Mouse (Mus musculus) bone marrow macrophage, adult 2 months (primary cell): ENCODE measurements around the gene Slc47a1. TPM values are rescaled to one million over a fixed set of nuclear protein-coding genes. Genes with fewer than 3 reads are reported as not detected.
"Not testable (repeated sequence)": the region's sequence is repeated elsewhere in the genome, so short reads cannot be mapped to it uniquely, and the experiment has no call there.

Experiments
- H3K27ac ChIP-seq: 2 replicates; pipeline ENCODE4 v1.5.1; 2012; ENCODE audit warnings: low read depth, low read length; ENCODE audit not compliant: insufficient read depth
- H3K4me1 ChIP-seq: 2 replicates; pipeline ENCODE4 v1.6.1; 2012; ENCODE audit warnings: low read length; ENCODE audit not compliant: control insufficient read depth, insufficient read depth
- H3K4me3 ChIP-seq: 2 replicates; pipeline ENCODE4 v1.5.1; 2012; ENCODE audit warnings: mild to moderate bottlenecking, low read length, moderate library complexity; ENCODE audit not compliant: insufficient read depth
- CTCF ChIP-seq: IDR thresholded peaks from 2 replicates; pipeline ENCODE4 v1.5.1; 2012; ENCODE audit warnings: low read depth, mild to moderate bottlenecking, low read length, moderate library complexity
- POLR2A ChIP-seq: IDR thresholded peaks from 2 replicates; pipeline ENCODE4 v1.6.1; 2012; ENCODE audit warnings: mild to moderate bottlenecking, low read depth, low read length, borderline replicate concordance
- polyA plus RNA-seq: library from polyadenylated mRNA; stranded (reverse); fragments of >200 nt; gene quantifications from 2 replicates; pipeline ENCODE4 v1.2.4, GENCODE M21; 2012; ENCODE audit not compliant: missing spikeins, insufficient read depth, insufficient read length

The Slc47a1 gene
- not detected in 2 replicates for polyA plus RNA-seq

DNA sequence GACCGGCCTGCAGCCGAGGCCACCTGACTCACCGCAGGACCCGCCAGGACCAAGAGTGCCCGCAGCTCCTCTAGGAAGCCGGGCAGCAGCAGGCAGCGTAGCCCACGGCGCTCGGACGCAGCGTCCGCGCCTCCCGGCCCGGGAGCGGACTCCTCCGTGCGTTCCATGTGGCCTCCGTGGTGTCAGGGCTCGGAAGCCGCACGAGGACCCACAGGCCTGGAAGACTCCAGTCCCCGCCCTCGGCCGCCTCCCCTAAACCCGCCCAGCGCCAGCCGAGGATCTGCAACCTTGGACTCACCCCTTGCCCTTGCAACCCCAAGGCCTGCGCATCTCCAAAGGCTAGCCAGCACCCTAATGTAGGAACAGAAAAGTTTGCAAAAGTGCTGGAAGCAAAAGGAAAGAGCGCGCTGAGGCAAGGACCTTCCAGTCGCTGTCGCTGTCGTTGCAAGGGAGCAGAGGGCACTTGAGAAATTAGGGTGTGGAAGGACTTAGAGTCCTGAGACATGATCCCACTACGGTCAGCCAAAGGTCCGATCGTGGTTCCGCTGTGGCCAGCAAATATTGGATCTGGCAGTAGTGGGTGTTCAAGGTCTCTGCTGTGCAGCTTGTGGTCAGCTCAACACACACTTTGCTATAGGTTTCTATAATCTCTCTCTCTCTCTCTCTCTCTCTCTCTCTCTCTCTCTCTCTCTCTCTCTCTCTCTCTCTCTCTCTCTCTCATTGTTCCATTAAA, at the start of gene Slc47a1:
Slc47a1 (minus strand) TSS at position 465 of the 733 bp plus-strand sequence.
- H3K27ac ChIP-seq = no peak within 1 kb of the TSS
- no peak within 1 kb of the TSS for H3K4me3 ChIP-seq
- TF ChIP-seq POLR2A (no peak), CTCF (no peak)
- peaks cover 12% of the 10 kb centered on the region for H3K4me1 ChIP-seq

GRCm38 (mm10) chr11:61419253-61419652, 41.1 kb upstream of the Slc47a1 start:
- Histone ChIP-seq H3K27ac (no peak overlapping the region), H3K4me1 (no peaks in the 10 kb centered on the region), H3K4me3 (no peak overlapping the region)
- TF ChIP-seq POLR2A (no peak), CTCF (no peak)

DNA sequence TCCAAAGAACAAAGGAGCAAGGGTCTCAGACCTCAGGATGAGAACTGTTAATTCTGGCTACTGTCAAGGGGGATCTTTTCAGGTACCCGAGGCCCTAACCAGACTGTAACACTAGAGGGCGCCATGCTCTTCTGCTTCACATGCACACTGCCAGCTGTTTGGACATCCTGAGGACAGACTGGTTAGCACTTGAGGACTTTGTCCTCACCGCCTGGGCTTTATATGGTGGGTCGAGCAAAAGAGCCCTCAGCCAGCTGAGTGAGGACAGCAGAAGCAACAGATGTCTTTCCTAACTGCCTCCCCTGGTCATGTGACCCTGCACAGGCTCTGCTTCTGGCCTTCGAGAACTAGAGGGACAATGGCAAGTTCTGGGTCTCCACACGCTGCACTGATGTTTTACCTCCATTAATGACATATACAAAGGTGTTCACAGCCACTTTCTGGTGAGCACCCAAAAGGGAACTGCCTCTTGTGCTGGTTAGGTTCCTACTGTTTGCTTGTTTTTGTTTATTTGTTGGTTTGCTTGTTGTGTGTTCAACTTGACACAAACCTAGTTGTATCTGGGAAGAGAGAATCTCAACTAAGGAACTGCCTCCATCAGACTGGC, 39.9 kb upstream of the Slc47a1 start:
- peak; percentile 83 for TF ChIP-seq CTCF
- no peak for TF ChIP-seq POLR2A
- H3K4me1 ChIP-seq = no peaks in the 10 kb centered on the region
- no peak overlapping the region for H3K4me3 ChIP-seq
- no peak overlapping the region for H3K27ac ChIP-seq

DNA sequence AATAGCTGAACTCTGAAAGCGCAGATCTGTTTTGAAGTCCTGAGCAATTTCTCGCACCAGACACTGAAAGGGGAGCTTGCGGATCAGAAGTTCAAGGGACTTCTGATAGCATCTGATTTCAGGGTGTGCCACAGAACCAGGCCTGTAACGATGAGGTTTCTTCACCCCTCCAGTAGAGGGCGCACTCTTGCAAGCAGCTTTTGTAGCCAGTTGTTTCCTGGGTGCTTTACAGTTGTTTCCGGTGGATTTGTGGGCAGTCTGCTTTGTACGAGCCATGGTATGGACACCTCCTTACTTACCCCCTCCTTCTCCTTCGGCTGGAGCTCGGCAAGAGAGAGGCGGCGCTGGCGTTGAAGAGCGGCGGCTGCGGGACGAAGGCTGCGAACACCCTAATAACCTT, 38.4 kb upstream of the Slc47a1 start:
- not testable (repeated sequence) for H3K27ac ChIP-seq
- peak; percentile 65 for TF ChIP-seq CTCF

GRCm38 (mm10) chr11:61415444-61415843, 37.3 kb upstream of the Slc47a1 start:
- H3K4me1 ChIP-seq = peaks cover 9% of the 10 kb centered on the region
- no peak overlapping the region for H3K4me3 ChIP-seq
- H3K27ac ChIP-seq = no peak overlapping the region
- TF ChIP-seq POLR2A (no peak), CTCF (no peak)

More for the DNA sequence above, 38.4 kb upstream of the Slc47a1 start:
- H3K4me1 ChIP-seq, H3K4me3 ChIP-seq: not testable (repeated sequence)

DNA sequence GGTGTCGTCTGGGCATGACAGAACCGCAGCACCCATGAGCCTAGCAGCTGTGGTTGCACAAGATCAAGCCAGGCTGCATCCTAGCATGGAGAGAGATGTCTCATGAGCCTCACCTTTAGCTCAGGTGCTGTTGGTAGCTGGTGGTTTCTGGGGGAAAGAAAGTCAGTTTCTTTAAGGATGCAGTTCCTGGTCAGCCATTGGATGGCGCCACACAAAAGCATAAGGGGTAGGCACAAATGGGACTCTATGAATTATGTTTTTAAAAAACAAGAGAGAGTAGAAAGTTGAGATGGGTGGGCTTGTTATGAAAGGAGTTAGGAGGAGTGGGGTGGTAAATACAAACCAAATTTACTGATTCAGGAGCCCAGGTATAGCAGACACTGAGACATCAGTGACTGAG, 36.4 kb upstream of the Slc47a1 start:
- TF ChIP-seq CTCF = no peak
- no peak for TF ChIP-seq POLR2A
- Histone ChIP-seq H3K4me1 (peaks cover 9% of the 10 kb centered on the region), H3K27ac (no peak overlapping the region), H3K4me3 (no peak overlapping the region)

GRCm38 (mm10) chr11:61413411-61413810, 35.3 kb upstream of the Slc47a1 start:
- TF ChIP-seq POLR2A (no peak), CTCF (no peak)
- Histone ChIP-seq H3K27ac (no peak overlapping the region), H3K4me3 (no peak overlapping the region), H3K4me1 (peaks cover 9% of the 10 kb centered on the region)

GRCm38 (mm10) chr11:61411809-61412208, 33.7 kb upstream of the Slc47a1 start:
- no peak overlapping the region for H3K4me3 ChIP-seq

GRCm38 (mm10) chr11:61411221-61411620, 33.1 kb upstream of the Slc47a1 start:
- H3K4me1 ChIP-seq = peaks cover 9% of the 10 kb centered on the region
- H3K27ac ChIP-seq = no peak overlapping the region
- no peak overlapping the region for H3K4me3 ChIP-seq
- TF ChIP-seq POLR2A = no peak
- TF ChIP-seq CTCF = no peak

More at GRCm38 (mm10) chr11:61411809-61412208, 33.7 kb upstream of the Slc47a1 start:
- Histone ChIP-seq H3K4me1 (peaks cover 9% of the 10 kb centered on the region), H3K27ac (no peak overlapping the region)
- no peak for TF ChIP-seq POLR2A

GRCm38 (mm10) chr11:61410129-61410528, 32.0 kb upstream of the Slc47a1 start:
- H3K4me3 ChIP-seq = no peak overlapping the region
- TF ChIP-seq CTCF (peak; percentile 77), POLR2A (no peak)
- no peak overlapping the region for H3K27ac ChIP-seq
- peaks cover 9% of the 10 kb centered on the region for H3K4me1 ChIP-seq
